Mouse (Mus musculus) heart, adult 2 months (tissue): ENCODE measurements around the gene Zfp296.

Experiments used
- CTCF ChIP-seq: fragments of 200-600 bp; IDR thresholded peaks from 2 replicates; pipeline ENCODE4 v1.8.1; 2022; ENCODE audit warnings: antibody characterized with exemption, mild to moderate bottlenecking, moderate library complexity
- EP300 ChIP-seq: fragments of 200-500 bp; IDR thresholded peaks from 2 replicates; pipeline ENCODE4 v1.6.1; 2011; ENCODE audit warnings: low read depth, low read length, control low read depth; ENCODE audit not compliant: insufficient read depth

- TF ChIP-seq EP300 (peak; percentile 79; the same call in 1 of the 2 replicates), CTCF (no peak)
These were observed 18.8 kb upstream of the Zfp296 start for GRCm38 (mm10) chr7:19557982-19558900.
